Mouse (Mus musculus): ENCODE measurements around the gene Med16.
"Not testable (repeated sequence)": the region's sequence is repeated elsewhere in the genome, so short reads cannot be mapped to it uniquely, and the experiment has no call there.

The Med16 gene

DNA sequence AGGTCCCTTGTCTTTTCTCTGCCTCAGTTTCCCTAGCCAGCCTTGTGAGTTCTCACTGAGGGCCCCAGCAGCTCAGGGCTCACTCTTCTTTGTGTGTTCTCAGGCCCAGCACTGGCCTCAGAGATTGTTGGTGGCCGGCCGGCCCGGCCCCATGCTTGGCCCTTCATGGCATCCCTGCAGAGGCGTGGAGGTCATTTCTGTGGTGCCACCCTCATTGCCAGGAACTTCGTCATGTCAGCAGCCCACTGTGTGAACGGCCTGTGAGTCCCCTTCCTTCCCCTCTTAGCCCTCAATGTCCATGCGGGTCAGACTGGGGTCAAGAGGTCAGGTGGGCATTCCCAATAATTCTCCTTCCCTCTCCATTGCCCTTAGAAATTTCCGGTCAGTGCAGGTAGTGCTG is 22.1 kb downstream of the Med16 start:
- in situ Hi-C loops (cut with MboI; ENCODE audit: low sequenced_read_pairs): no loop called here

DNA sequence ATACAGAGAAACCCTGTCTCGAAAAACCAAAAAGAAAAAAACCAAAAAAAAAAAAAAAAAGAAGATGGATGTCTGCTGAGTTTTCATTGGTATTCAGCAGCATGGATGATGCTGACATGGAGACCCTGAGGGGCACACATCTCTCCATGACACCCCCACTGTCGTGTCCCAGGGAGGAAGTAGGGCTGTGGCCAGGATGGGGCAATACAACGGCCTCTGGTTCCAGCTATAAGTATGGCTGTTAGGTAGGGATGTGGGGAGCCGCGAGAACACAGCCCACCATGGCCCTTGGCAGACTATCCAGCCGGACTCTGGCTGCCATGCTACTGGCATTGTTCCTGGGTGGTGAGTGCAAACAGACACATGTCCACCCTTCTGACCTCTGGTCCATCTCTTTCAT is 22.7 kb downstream of the Med16 start, which contains the start of gene Elane:
Gene Elane (plus strand): TSS at position 194 of the 400 bp plus-strand sequence.
- in situ Hi-C loops (cut with MboI; ENCODE audit: low sequenced_read_pairs): no loop called here

DNA sequence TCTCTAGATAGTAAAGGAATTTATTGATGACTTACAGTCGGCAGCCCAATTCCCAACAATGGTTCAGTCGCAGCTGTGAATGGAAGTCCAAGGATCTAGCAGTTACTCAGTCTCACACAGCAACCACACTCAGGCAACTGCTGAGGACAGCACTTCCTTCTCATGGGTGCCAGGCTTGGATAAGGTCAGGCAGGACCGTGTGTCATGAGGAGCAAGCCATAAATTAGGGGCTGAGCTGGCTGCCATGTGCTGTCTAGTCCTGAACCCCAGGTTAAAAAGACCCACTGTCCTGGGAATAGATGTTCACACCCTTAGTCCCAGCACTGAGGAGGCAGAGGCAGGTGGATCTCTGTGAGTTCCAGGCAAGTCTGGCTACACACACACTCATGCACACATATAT is 23.8 kb downstream of the Med16 start:
- in situ Hi-C loops (cut with MboI; ENCODE audit: low sequenced_read_pairs): not testable (repeated sequence)

DNA sequence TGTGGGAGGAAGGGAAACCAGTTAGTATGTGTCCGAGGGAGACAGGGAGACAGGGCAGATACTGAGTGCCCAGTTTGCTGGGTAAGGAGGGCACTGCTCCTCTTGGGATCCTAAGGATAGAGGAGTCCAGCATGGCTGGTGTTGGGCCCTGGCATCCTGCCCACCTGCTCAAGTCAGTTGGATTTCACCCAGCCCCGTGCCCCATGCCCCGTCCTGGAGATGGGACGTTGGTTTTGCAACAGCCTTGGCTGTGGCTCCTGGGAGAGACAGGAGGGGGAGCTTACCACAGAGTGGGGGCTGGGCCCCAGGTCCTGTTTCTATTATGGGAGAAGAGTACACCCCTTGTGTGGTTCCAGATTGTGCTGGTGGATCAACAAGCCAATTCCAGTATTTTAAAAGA is 24.3 kb downstream of the Med16 start:
- in situ Hi-C loops (cut with MboI; ENCODE audit: low sequenced_read_pairs): no loop called here

DNA sequence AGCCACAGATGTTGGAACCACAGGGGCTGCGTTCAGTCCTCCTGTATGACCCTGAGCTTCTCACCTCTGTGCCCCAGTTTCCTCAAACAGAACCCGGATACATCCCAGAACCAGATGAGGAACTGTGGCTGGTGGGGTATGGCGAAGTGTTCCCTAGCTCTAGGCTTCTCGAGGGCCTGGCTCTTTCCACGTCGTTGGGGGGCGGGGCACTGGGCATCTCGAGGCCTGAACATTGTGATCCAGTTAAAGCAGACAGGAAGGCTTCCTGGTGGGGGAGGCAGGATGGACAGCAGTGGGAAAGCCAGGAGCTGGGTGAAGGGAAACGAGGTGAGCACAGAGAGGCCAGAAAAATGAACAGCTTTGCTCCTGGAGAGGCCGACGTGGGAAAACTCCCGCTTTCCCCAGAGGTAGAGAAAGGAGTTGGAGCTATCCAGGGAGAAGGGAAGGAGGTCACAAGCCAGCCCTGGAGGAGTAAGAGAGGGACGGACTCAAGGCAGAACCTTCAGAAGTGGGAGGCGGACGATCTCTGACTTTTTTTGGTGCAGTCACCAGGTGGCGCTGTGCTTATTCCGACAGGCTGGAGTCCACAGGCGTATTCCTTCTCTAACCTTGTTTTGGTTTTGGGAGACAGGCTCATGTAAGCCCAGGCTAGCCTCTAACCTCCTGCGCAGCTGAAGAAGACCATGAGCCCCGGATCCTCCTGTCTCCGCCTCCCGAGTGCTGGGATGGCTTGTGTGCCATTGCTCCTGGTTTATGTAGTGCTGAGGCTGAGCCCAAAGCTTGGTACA is 25.2 kb downstream of the Med16 start:
- in situ Hi-C loops (cut with MboI; ENCODE audit: low sequenced_read_pairs): no loop called here

DNA sequence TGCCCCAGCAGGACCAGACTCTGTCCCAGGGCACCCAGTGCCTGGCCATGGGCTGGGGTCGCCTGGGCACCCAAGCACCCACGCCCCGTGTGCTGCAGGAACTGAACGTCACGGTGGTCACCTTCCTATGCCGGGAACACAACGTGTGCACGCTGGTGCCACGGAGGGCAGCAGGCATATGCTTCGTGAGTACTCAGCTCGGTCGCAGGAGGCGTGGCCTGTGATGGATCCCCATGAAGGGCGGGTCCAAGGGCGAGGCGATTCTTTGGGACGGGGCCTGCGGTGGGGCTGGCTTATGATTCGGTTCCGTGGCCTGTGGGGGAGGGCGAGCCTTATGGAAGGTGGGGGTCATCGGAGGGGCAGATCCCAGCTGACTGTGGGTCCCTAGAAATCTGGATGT is 26.7 kb downstream of the Med16 start:
- in situ Hi-C loops (cut with MboI; ENCODE audit: low sequenced_read_pairs): no loop called here

DNA sequence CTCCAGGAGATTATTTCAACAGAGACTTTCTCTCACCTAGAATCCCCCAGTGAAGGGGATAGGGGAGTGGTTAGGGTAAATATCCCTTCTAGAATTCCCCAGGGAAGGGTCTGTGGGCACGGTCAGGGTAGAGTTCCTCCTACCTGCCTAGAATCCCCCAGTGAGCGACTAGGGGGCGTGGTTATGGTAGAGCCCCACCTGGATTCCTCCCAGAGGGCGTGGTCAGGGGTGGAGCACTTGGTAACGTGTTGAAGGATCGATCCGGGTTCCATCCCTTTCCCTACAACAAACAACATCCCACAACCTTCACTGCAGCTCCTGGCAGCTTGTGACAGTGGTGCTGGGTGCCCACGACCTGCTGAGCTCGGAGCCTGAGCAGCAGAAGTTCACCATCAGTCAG is 28.0 kb downstream of the Med16 start:
- in situ Hi-C loops (cut with MboI; ENCODE audit: low sequenced_read_pairs): no loop called here

DNA sequence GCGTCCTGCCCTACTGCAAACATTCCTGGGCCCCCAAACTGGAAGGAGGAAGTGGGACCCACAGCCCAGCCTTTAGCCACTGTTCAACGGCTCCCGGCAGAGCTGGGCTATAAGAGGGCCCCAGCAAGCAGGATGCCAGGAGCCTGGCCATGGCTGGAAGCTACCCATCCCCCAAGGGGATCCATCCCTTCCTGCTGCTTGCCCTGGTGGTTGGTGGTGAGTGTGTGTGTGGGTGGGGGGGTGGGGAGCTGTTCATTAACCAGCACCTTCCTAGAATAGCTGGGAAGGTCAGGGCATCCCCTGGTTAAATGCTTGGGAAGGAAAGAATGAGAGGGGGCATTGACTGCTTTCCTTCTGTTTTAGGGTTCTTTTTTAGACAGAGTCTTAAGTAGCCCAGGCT is 29.2 kb downstream of the Med16 start:
- in situ Hi-C loops (cut with MboI; ENCODE audit: low sequenced_read_pairs): no loop called here

DNA sequence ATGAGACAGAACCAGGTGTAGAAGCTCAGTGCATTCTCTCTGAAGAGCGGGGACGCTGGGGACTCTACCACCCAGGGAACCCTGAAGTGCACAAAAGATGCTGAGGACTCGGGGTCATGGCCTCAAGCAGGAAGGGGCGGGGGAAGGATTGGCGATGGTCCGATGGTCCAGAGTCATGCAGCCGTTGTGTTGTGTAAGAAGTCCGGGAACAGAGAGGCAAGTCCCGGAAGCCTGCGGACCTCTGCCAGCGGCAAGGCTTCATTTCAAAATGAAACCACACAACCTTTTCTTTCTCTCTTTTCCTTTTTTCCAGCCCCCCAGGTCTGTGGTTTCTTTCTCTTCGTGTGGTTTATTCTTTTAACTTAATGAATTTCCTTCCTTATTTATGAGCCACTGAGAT is 31.0 kb downstream of the Med16 start:
- in situ Hi-C loops (cut with MboI; ENCODE audit: low sequenced_read_pairs): no loop called here

DNA sequence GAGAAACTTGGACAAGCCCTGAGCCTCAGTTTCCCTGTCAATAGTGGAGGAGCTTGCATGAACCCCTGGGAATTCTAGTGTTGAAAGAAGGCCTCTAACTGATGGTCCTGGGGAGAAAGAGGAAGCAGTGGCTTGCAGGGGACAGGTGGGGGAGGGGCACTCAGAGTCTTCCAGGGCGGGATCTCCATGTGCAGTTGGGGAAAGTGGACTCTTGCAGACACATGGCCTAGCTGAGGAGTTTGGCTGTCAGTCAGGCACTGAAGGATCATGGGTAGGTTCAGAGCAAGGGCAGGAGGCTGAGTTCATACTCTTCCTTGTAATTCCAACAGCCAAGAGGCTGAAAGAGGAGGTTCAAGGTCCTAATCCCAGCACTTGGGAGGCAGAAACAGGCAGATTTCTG is 31.5 kb downstream of the Med16 start:
- in situ Hi-C loops (cut with MboI; ENCODE audit: low sequenced_read_pairs): no loop called here

DNA sequence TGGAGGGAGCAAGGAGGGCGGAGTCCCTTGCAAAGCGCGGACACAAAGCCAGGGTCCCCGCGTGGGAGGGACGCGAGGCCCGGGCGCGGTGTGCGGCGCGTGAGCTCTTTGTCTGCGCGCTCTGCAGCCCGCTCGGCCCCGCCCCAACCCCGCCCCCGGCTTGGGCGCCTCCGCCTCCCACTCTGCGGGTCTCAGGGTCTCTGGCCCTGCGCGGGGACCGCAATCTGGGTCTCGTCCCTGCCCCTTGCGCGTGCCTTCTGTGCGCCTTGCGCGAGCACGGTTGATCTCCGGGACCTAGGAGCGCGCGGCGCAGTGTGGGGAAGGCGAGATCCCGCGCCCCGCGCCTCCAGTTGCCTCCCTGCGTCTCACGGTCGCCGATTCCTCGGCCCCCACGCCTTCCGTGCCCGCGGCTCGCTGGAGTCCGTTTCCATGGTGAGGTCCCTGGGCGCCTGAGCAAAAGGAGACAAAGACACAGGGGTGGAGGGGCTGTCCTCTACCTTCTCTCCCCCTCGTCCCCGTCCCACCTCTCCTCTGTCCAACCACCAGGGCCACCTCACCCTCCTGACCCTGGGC is 34.3 kb downstream of the Med16 start, which contains the start of the genes Prtn3 and Plppr3:
Gene Prtn3 (plus strand): TSS at position 187 of the 573 bp plus-strand sequence.
Gene Plppr3 (minus strand): TSS at position 345 of the 573 bp plus-strand sequence.
- in situ Hi-C loops (cut with MboI; ENCODE audit: low sequenced_read_pairs): no loop called here

DNA sequence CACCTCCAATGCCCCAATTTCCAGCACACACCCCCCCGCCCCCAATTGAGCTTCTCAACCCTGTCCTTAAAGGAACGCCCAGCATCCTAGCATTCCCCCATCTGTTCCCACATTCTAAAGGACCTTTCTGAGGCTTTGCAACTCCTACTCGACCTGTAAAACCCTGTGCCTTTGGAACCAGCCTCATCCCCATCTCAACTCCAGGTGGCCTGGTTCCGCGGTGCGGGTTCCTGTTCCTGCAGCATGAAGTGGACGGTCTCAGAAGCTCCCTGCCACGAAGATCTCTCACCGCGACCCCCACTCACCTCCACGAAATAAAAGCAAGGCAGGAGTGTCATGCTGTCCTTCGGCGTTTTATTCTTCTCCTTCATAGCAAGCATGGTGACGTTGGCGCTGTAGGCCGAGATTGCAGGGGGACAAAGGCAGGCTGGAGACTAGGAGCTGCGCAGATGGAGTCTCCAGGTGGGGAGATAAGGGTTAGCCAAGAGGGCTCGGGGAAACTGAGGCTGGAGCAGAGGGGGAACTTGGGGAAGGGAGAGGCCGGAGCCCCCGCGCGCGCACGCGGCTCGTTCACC is 34.9 kb downstream of the Med16 start:
- in situ Hi-C loops (cut with MboI; ENCODE audit: low sequenced_read_pairs): no loop called here

DNA sequence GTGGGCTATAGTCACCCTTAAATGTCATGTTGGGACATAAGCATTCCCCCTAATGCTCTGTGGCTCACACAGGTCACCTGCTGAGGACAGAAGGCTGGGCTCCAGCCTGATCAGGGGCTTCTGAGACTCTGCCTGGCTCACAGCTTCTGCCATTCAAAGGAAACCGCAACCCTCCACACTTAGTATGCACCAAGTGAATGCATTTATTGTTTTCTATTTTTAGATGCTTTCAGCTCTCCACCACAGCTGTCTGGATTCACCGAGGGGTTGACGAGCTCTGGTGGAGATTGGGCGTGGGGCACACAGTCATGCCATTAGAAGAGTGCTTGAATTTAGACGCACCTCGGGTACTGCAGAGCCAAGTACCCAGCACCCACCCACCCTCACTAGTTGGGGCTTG is 35.4 kb downstream of the Med16 start:
- in situ Hi-C loops (cut with MboI; ENCODE audit: low sequenced_read_pairs): no loop called here

DNA sequence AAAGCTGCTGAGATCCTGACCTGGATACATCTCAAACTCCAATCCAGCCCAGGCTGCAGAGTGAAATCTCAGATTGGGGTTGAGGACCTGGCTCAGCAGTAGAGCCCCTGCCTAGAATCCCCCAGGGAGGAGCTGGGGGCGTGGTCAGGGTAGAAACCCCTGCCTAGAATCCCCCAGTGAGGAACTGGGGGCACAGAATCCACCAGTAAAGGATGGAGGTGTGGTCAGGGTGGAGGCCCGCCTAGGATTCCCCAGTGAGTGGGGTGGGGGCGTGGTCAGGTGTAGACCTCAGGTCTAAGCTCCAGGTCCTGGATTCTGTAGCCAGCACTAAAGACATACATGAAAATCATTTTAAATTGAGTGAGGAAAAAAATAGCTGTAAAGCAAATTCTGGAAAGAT is 35.9 kb downstream of the Med16 start:
- in situ Hi-C loops (cut with MboI; ENCODE audit: low sequenced_read_pairs): no loop called here

DNA sequence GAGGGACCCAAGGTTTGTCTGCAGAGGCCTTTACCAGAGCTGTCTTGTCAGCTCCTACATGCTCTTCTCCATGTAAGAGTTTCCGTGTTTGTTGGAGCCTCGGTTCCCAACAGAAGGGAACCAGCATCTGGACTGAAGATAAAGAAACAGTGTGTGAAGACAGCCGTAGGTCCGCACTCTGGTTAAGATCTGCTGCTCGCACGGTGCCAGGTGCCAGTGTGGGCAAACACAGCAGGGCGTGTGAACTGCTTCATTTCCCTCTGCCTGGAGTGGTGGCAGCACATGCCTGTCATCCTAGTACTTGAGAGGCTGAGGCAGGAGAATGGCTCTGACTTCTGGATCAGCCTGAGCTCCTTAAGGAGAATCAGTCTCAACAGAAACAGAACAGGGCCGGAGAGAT is 36.9 kb downstream of the Med16 start:
- in situ Hi-C loops (cut with MboI; ENCODE audit: low sequenced_read_pairs): no loop called here

DNA sequence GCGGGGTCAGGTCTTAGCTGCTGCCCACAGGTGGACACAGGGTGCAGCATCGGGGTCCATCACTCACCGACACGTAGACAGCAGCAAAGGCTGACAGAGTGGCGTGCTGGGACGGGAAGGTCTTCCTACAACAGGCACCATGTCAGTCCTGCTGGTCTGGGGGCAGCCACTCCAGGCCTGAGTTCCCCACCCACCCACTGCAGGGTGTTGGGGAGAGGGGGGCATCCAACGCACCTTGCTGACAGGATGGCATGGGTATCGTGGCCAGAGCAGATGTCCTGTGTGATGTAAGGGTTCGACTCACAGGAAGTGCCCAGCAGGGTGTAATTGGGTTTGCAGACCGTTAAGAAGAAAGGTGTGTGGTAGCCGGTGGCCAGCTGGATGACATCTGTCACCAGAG is 42.1 kb downstream of the Med16 start:
- in situ Hi-C loops (cut with MboI; ENCODE audit: low sequenced_read_pairs): no loop called here

DNA sequence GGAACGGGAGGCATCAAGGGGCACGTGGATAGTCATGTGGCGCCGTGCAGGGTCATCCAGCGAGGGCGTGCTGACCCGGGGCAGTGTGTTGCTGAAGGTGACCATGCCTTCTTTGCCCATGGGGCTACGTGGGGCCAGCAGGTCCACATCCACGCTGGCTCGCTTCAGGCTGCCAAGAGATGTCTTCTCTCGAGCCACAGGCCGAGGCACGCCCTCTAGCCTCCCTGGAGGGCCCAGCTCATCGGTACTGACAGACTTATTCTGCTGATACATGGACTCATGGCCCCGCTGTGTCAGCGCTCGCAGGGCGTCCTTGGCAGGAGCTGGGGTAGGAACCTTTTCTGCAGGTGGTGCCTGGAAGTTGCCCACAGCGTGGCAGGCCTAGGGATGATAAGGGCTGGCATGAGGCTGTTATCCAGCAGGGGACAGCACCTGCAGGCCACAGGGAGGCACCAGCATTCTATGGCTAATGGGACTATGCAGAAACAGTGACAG is 42.9 kb downstream of the Med16 start:
- in situ Hi-C loops (cut with MboI; ENCODE audit: low sequenced_read_pairs): no loop called here

DNA sequence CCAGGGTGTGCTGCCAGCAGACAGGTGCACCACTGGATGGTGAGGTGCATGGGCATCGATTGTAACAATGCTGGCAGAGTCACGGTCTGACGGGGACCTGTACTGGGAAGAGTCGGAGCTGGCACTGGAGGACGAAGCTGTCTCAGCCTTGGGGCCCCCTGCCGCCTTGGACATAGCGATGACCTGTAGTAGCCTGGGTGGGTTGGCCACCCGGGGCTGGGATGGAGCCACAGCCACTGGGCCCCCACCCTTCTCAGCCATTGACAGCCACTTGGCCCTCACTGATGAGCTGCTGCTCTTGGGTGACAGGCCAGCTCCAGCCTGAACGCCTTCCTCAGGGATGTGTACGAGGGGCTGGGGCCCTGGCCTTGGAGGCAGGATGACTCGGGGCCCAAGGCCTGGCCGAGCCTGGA is 43.5 kb downstream of the Med16 start:
- in situ Hi-C loops (cut with MboI; ENCODE audit: low sequenced_read_pairs): no loop called here

DNA sequence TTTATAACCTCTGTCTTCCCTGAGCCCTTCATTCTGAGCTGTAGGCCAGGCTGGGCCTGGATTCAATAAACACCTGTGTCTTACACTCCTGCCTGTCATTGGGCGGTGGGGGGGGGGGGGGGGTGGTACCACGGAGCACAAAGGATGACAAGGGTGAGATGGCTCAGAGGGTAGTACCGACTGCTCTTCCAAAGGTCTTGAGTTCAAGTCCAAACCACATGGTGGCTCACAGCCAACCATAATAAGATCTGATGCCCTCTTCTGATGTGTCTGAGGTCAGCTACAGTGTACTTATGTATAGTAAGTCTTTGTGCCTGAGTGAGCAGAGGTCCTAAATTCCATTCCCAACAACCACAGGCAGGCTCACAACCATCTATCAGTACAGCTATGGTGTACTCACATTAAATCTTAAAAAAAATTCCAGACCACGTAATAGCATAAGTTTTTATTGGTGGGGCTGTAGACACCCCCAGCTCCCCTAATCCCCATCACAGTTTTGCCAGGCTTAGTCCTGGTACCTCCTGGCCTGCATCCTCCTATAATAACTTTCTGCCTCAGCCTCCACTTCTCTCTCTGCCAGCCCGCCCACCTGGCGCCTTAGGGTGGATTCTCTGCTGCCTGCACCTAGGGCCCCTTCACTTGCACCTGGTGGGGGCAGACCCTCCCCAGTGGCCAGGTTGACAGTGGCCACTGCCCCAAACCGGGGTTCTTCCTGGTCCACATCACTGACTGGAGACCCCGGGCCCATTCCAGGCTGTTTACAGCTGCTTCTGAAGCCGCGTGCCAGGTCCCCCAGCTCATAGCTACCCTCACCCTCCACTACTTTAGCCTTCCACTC is 44.2 kb downstream of the Med16 start:
- in situ Hi-C loops (cut with MboI; ENCODE audit: low sequenced_read_pairs): no loop called here

DNA sequence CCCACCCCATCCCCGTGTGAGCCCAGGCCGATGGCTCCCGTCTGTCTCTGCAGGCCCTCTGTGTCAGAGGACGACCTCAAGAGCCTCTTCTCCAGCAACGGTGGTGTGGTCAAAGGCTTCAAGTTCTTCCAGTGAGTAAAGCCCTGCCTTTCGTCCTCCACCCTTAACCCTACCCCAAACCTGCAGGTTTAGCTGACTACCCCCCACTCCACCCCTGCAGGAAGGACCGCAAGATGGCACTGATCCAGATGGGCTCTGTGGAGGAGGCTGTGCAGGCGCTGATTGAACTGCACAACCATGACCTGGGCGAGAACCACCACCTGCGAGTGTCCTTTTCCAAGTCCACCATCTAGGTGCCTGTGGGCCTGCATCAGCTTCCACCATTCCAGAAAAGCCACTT is 45.8 kb downstream of the Med16 start:
- in situ Hi-C loops (cut with MboI; ENCODE audit: low sequenced_read_pairs): no loop called here
